Mouse (Mus musculus): ENCODE data around the gene Nell2.

Gene Nell2

DNA sequence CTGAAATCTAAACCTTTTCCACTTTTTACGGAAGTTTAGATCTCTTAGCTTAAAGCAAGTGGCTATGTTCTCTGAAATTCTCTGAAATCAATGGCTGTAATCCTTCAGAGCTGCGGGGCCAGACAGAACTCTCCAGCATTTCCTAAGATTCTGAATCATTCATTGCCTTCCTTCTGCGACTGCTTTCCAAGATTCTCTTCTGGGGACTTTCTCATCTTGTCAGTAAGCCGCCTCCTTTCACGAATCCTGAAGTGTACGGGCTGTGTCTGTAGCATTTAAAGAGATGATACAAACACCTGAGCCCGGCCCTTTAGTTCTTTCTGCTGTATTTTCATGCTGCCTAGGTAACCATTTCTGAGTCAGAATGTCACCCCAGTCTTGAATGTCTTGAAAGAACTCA lies 428.2 kb downstream of the Nell2 start:
- no peak for DNase-seq (ENCODE audit: low spot score)

DNA sequence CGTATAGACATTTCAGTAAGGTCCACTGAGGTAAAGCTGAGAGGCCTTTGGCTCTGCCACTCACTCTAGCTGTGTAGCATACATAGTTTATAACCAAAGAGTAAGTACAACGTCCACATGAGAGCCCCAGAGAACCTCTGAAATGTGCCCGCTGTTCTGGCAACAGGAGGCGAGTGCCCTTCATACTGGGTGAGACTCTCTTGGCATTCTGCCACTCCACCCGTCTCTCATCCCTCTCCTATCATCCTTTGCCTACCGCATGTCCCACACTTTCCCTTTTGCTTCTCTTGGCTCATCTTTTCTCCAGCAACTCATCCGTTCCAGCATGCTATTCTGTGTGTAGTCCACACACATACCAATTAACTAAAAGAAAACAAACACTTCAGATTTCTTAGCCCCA lies 442.4 kb downstream of the Nell2 start:
- no peak for DNase-seq (ENCODE audit: low spot score)

DNA sequence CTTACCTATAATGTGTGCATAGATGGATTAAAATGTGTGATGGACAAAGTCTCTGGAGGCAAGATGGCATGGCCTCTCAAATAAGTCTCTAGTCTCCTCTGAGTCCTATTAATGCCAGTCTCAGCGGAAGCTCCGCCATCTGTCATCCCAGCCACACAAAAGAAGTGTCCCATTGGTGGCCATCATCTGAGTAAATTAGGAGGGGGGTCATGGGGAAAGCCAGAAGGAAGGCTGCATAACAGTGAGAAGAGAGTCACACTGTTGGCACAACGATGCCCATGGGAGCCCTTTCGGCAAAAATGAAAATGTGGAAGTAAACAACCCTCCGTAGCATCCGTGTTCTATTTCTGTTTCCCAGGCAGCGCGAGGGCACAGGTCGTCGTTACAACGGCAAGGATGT lies 446.7 kb downstream of the Nell2 start:
- no peak for DNase-seq (ENCODE audit: low spot score)

DNA sequence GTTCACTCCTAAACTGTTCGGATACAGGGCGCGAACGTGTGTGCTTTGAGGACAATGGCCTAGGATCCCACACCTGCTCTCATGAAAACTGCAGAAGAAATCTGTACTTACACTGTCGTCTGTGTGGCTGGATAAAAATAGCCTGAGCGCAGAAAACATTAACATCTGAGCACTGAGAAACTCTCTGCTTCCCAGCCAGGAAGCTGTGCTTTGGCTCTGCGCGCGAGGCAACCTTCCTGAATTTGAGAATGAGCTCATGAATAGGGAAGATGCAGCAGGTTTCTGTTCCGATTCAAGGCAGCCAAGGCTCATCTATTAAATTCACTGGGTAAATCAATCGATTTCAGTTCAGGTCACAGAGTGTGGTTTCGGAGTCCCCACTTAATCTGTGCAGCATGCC lies 453.0 kb downstream of the Nell2 start:
- DNase-seq (ENCODE audit: low spot score): no peak

DNA sequence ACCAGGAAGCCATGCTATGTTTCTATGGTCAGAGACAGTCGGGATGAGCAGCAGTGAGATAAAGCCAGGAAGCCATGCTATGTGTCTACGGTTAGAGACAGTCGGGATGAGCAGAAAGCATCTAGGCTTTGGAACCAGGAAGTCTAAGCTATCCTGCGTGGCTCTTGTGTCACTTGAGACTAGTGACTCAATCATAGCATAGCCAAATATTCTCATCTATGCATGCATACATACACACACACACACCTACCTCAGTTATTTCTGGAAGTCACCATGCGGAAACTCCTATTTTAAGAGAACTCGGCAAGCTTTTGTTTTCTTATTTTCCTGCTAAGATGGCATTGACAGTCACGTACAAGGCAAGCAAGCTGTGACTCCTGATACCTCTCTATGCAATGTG lies 457.5 kb downstream of the Nell2 start:
- no peak for DNase-seq (ENCODE audit: low spot score)

DNA sequence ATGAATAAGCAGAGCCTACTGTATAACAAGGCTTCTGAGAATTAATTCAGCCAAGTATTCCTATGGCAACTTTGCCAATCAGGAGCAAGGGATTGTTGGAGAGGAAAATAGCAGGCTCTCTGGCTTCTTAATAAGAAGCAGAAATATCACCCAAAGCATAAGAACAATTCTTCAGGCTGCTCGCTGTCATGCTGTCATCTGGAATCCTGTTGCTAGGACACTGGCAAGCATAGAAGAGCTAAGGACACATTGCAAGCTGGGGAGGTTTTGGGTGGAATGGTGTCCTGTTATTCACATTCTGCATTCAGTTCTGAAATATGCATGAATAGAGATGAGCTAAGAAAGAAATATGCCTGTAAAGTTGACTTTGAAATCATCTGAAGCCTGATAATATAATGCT lies 459.6 kb downstream of the Nell2 start:
- DNase-seq (ENCODE audit: low spot score): no peak

DNA sequence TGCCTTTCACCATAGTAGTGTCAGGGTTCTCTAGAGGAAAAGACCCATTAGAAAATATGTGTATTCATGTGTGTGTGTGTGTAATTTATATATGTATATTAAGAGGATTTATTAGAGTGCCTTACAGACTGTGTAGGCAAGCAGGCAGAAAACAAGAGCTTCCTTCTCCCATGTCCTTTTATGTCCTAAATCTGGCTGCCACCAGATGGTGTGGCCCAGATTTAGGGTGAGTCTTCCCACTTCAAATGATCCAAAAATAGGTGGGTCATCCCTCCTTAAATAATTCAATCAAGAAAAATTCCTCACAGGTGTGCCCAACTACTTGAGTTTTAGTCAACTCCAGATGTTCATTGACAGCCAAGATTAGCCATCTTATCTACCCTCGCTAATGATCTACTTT lies 460.3 kb downstream of the Nell2 start:
- DNase-seq (ENCODE audit: low spot score): no peak

DNA sequence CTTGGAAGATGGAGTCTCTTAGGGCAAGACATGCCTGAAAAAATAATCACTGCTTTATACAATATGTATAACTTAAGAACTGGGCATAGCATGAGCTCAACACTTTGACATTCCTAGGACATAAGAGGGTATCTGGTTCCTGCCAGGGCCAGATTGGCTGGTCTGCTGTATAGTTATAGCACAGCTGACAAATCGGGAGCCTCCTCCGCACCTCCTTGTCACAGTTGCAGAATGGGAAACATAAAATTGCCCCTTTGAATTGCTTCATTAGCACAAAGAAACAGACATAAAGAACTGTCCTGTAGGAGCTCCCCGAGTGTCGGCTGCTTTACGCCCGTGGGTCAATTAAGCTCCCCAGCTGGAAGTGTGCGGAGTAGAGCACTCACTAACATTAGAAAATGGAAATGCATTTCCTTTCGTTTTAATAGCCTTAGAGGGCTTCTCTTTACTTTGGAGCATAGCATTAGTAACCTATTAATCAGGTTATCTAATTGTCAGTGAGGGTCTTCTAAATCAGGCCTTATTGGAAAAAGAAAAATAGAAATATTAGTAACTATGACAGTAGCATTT lies 473.2 kb downstream of the Nell2 start:
- DNase-seq (ENCODE audit: low spot score): no peak

DNA sequence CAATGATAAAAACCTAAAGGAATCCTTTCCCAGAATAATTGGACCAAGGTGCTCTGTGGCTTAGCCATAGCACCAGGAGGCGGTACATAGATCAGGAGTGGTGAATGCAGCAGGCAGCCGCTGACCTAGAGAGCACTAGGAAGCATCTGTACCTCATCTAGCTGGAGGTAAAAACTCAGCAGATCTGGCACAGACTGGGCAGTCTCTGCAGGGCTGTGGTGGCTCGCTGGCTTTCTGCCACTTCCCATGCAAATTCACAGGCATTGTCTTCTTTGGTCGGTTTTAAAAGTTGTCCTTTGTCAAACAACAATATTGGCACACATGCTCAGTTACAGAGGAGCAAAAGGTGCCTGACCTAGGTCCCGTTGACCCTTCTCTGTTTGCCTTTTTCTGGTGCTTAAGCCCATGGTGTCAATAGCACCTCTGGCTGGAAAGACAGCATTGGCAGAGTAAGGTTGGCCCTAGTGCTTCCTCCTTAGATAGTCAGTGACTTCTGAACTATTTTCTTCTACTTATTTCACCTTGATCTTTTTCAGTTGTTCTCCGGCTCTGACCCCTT lies 479.1 kb downstream of the Nell2 start:
- DNase-seq (ENCODE audit: low spot score): peak; percentile 3

DNA sequence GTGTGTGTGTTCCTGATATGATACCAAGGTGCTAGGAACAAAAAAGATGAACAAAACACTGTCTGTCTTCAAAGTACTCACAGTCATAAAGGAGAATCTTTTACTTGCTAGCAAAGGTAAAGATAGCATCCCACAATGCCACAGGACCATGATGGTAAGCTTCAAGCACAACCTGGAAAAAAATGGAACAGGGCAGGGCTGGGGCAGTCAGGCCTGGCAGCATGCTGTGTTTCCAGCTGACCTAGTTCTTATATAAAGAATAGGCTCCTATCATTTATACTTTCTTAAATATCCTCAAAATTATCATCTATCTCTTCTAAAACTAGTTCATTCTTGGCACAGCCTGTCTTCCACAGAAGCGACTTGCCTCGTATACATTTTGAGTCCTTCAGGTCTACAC lies 480.9 kb downstream of the Nell2 start:
- DNase-seq (ENCODE audit: low spot score): no peak

DNA sequence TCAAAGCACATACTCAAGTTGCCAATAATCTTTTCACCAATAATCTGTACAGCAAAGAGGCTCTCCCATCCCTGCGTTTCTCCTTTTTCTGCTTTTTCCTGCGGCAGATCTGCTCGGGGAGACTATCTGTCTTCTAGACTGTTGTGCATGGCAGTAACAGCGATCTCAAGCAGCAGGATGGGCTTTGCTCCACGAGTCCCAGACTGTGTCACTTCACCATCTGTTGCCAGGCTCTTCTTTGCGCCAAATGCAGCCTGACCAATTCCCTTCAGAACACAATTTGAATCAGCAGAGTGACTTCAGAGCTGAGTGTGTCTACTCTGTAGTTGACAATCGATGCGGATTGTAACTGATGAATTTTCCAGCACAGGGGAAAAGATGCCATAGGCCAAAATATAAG lies 484.3 kb downstream of the Nell2 start:
- DNase-seq (ENCODE audit: low spot score): no peak

DNA sequence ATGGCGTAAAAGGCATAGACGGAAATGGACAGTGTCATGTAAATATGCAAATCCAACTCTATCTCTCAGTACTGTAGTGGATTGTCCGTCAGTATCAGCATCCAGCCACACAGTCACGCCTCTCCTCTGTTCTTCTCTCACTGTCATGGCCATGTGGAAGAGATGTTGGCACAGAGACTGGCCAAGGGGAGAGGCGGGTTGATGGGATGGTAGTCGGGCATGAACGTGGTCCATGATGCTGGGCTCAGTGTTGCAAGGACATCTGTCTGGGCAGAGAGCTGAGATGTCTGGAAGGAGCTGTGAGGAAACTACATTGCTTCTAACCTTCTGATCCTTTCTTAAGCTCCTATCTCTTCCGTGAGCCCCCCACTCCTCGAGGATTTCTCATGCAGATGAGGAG lies 485.9 kb downstream of the Nell2 start:
- no peak for DNase-seq (ENCODE audit: low spot score)

DNA sequence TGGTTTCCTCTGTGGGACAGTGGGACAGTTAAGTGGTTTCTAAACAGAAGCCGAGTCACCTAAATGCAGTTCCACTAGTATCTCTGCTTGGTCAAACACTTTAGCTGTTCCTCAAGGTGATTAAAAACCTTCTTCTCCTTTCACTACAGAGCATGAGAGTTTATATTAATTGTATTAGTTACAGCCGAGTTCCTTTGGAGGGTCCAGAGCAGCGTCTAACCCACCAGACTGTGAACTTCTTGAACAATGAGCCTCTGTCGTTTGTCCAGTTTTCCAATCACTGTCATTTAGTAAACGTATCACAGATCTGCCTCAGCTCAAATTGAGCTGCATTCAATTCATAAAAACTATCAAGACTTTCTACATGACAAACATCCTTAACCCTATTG lies 498.9 kb downstream of the Nell2 start:
- DNase-seq (ENCODE audit: low spot score): no peak

DNA sequence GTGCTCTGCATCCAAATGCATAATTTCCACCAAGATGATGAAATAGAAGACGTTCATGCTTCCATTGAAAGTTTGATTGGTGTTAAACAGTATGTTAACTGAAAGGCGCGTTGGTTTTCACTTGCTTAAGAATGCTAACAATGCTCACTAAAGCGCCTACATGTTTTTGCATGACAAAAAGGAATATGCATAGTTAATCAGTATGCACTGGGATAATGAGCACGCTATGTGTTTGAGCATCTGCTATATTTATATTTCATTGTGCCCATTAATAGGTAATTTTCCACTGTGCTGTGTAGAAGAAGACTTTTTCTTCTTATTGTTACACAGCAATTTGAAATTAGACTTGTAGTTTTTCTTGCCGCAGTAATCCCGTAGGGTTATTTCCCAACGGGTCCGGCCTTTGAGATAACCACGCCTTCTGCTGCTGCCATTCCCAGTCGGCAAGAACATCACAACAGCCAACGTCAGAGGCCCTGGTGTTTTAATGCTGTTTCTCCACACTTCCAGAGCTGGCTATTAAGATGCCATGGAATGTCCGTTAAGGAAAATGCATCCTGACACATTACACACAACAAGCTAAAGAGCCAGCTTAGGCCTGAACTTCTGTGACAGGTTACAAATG lies 499.4 kb downstream of the Nell2 start:
- no peak for DNase-seq (ENCODE audit: low spot score)

Measured in ovary, adult 18-20 months (tissue).